ENCODE assay signal across 22 mouse cellular contexts in the genomic region with DNA sequence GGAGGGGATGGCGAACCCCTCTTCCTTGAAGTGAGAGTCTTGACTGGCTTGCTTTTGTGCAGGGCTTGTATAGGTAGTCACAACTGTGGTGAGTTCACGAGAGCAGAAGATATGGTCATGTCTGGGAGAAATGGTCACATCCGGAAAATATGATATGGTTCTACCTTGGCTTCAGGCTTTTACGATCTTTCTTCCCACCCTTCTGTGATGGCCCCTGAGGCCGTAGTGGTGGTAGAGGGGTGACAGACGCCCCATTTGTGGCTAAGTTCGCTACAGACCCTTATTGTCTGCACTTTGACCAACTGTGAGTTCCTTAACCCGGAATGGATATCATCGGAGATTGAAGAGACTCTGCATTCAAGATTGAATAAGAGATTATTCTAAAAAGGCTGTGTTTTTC.
DNase-seq lines count a peak whose midpoint lies in the region; ATAC-seq lines count a peak whose summit lies in the region.
"Had no signal": no experiment of that assay in that cellular context is flagged by ENCODE, and none has a peak within 500 bp of the region (broad histone marks: within the 10 kb centered on the region; RNA-seq: fewer than 3 reads in every experiment).

No protein-coding gene starts in this region.

- intact Hi-C loops in gastrocnemius, postnatal 14 days (cut with DNase I; ENCODE audit: low total_unique reads): no loop called here

- WGBS in forebrain, embryonic 11.5 days: 91% methylated on average over 9 of the region's 9 CpGs
- WGBS in forebrain, embryonic 10.5 days: 90% methylated on average over 9 of the region's 9 CpGs
- WGBS in midbrain, embryonic 11.5 days: 90% methylated on average over 9 of the region's 9 CpGs
- 86% methylated on average over 9 of the region's 9 CpGs for WGBS in midbrain, embryonic 14.5 days

- H3K27me3 ChIP-seq in forebrain, embryonic 11.5 days (ENCODE audit: control insufficient read depth, insufficient read depth, low read length): peaks cover 4% of the 10 kb centered on the region; the same call in 1 of the 2 replicates
- H3K27me3 ChIP-seq in forebrain, embryonic 10.5 days (ENCODE audit: poor library complexity, severe bottlenecking): peaks cover 9% of the 10 kb centered on the region; the same call in 1 of the 2 replicates
- no peaks in the 10 kb centered on the region for H3K27me3 ChIP-seq in midbrain, embryonic 11.5 days (ENCODE audit: control insufficient read depth, insufficient read depth, low read length)
- no peaks in the 10 kb centered on the region for H3K27me3 ChIP-seq in midbrain, embryonic 14.5 days (ENCODE audit: control insufficient read depth, insufficient read depth, low read length)
- H3K27me3 ChIP-seq: CH12.LX had no signal

- H3K4me2 ChIP-seq in forebrain, embryonic 11.5 days (ENCODE audit: low read depth, low read length, severe bottlenecking): no peak overlapping the region
- no peak overlapping the region for H3K4me2 ChIP-seq in midbrain, embryonic 11.5 days
- no peak overlapping the region for H3K4me2 ChIP-seq in midbrain, embryonic 14.5 days (ENCODE audit: low read length)

- no peaks in the 10 kb centered on the region for H3K9me3 ChIP-seq in forebrain, embryonic 11.5 days (ENCODE audit: control insufficient read depth, low read length)
- no peaks in the 10 kb centered on the region for H3K9me3 ChIP-seq in forebrain, embryonic 10.5 days
- H3K9me3 ChIP-seq in midbrain, embryonic 11.5 days (ENCODE audit: control insufficient read depth, low read length): no peaks in the 10 kb centered on the region
- no peaks in the 10 kb centered on the region for H3K9me3 ChIP-seq in midbrain, embryonic 14.5 days (ENCODE audit: control insufficient read depth, low read length)
- H3K9me3 ChIP-seq: G1E had no signal

- H3K36me3 ChIP-seq in forebrain, embryonic 11.5 days (ENCODE audit: control insufficient read depth, insufficient read depth, low read length): no peaks in the 10 kb centered on the region
- H3K36me3 ChIP-seq in forebrain, embryonic 10.5 days (replicated peaks): no peaks in the 10 kb centered on the region
- no peaks in the 10 kb centered on the region for H3K36me3 ChIP-seq in midbrain, embryonic 11.5 days (ENCODE audit: control insufficient read depth, insufficient read depth, low read length)
- no peaks in the 10 kb centered on the region for H3K36me3 ChIP-seq in midbrain, embryonic 14.5 days (ENCODE audit: control insufficient read depth, insufficient read depth, low read length)
- H3K36me3 ChIP-seq: G1E had no signal

- H3K4me3 ChIP-seq in forebrain, embryonic 11.5 days (ENCODE audit: low read depth, low read length): no peak overlapping the region
- H3K4me3 ChIP-seq in forebrain, embryonic 10.5 days: no peak overlapping the region
- H3K4me3 ChIP-seq in midbrain, embryonic 11.5 days (ENCODE audit: low read depth, low read length): no peak overlapping the region
- no peak overlapping the region for H3K4me3 ChIP-seq in midbrain, embryonic 14.5 days (replicated peaks; ENCODE audit: low read depth, low read length)

- peak; percentile 8 for DNase-seq in forebrain, embryonic 11.5 days (ENCODE audit: low spot score)
- no peak for DNase-seq in forebrain, embryonic 10.5 days (ENCODE audit: extremely low spot score, low spot score)
- peak; percentile 66 for DNase-seq in midbrain, embryonic 11.5 days (ENCODE audit: low spot score, missing footprints)
- no peak for DNase-seq in midbrain, embryonic 14.5 days
- peak; percentile 92 for DNase-seq in 3T3-L1 (ENCODE audit: low read depth, low spot score)
- DNase-seq in gastrocnemius, postnatal 14 days: no peak
- DNase-seq: adrenal gland, adult 2 months; adrenal gland, adult 8-10 months; adrenal gland, postnatal 10 days; adrenal gland, postnatal 14 days; adrenal gland, postnatal 25 days; adrenal gland, postnatal 36 days; B cell, adult 2 months; cerebellum, adult 11 months; cerebellum, adult 11-12 months; cerebellum, adult 18-20 months; cerebellum, adult 2 months had no signal

- ATAC-seq in forebrain, embryonic 11.5 days (replicated peaks; ENCODE audit: low FRiP score): no peak
- ATAC-seq in midbrain, embryonic 11.5 days (ENCODE audit: low FRiP score): no peak
- ATAC-seq in midbrain, embryonic 14.5 days (ENCODE audit: low FRiP score, low TSS enrichment): no peak
- ATAC-seq: activated CD4-positive, CD25-positive, alpha-beta regulatory T cell, adult 4 months; CD4-positive, CD25-positive, alpha-beta regulatory T cell, adult 4 months; Patski had no signal

- H3K4me1 ChIP-seq in forebrain, embryonic 11.5 days (replicated peaks; ENCODE audit: control insufficient read depth, insufficient read depth, low read length): no peaks in the 10 kb centered on the region
- no peaks in the 10 kb centered on the region for H3K4me1 ChIP-seq in forebrain, embryonic 10.5 days
- H3K4me1 ChIP-seq in midbrain, embryonic 11.5 days (ENCODE audit: control insufficient read depth, insufficient read depth, low read length): no peaks in the 10 kb centered on the region
- no peaks in the 10 kb centered on the region for H3K4me1 ChIP-seq in midbrain, embryonic 14.5 days (ENCODE audit: control insufficient read depth, insufficient read depth, low read length)

- H3K9ac ChIP-seq in forebrain, embryonic 11.5 days (ENCODE audit: low read length): no peak overlapping the region
- no peak overlapping the region for H3K9ac ChIP-seq in midbrain, embryonic 11.5 days (ENCODE audit: low read length)
- no peak overlapping the region for H3K9ac ChIP-seq in midbrain, embryonic 14.5 days (replicated peaks; ENCODE audit: low read length)

- no peak overlapping the region for H3K27ac ChIP-seq in forebrain, embryonic 11.5 days (ENCODE audit: low read depth, low read length)
- H3K27ac ChIP-seq in forebrain, embryonic 10.5 days: no peak overlapping the region
- H3K27ac ChIP-seq in midbrain, embryonic 11.5 days (ENCODE audit: low read depth, low read length): no peak overlapping the region
- no peak overlapping the region for H3K27ac ChIP-seq in midbrain, embryonic 14.5 days (replicated peaks; ENCODE audit: low read depth, low read length)

Comparison
In these comparisons a context has a peak if more than half of its experiments do, and no peak if none do; other contexts are left out.
1. DNase-seq: peak in forebrain, embryonic 11.5 days (single experiment), midbrain, embryonic 11.5 days (single experiment) and 3T3-L1 (single experiment); none in forebrain, embryonic 10.5 days (single experiment), midbrain, embryonic 14.5 days (single experiment) and gastrocnemius, postnatal 14 days (single experiment).